27 mouse cellular contexts compared by ENCODE assay signal in genomic region chr4:125512434-125512833, GRCm38 (mm10). TPM values are rescaled to one million over a fixed set of nuclear protein-coding genes. Genes with fewer than 3 reads are reported as not detected.
"Had no signal": no experiment of that assay in that cellular context is flagged by ENCODE, and none has a peak within 500 bp of the region (broad histone marks: within the 10 kb centered on the region; RNA-seq: fewer than 3 reads in every experiment).

No protein-coding gene starts in this region.

- DNase-seq: forebrain, postnatal 0 days; gastrocnemius, postnatal 14 days; gastrocnemius, postnatal 36 days; heart, adult 11 months; heart, adult 2 months; heart, postnatal 14 days; heart, postnatal 36 days; kidney, adult 11 months; kidney, adult 2 months; kidney, adult 9 months; kidney, postnatal 14 days; kidney, postnatal 36 days; layer of hippocampus, adult 9-11 months; layer of hippocampus, postnatal 36 days had no signal

- H3K9ac ChIP-seq: forebrain, postnatal 0 days; heart, embryonic 13.5 days; heart, embryonic 15.5 days; hindbrain, embryonic 12.5 days; hindbrain, embryonic 14.5 days; kidney, embryonic 15.5 days; limb, embryonic 12.5 days; liver, embryonic 12.5 days had no signal

- H3K4me3 ChIP-seq: heart, adult 2 months; heart, embryonic 13.5 days; heart, embryonic 15.5 days; hindbrain, embryonic 12.5 days; kidney, embryonic 15.5 days; limb, embryonic 12.5 days; liver, embryonic 12.5 days had no signal

- ATAC-seq: forebrain, postnatal 0 days; hindbrain, embryonic 16.5 days; intestine, embryonic 16.5 days; liver, embryonic 12.5 days had no signal

- H3K36me3 ChIP-seq: heart, embryonic 13.5 days; heart, embryonic 15.5 days; hindbrain, embryonic 12.5 days; kidney, embryonic 15.5 days; limb, embryonic 12.5 days; liver, embryonic 12.5 days had no signal

- H3K4me1 ChIP-seq: heart, embryonic 13.5 days; heart, embryonic 15.5 days; kidney, embryonic 15.5 days; limb, embryonic 12.5 days; liver, embryonic 12.5 days had no signal

- H3K4me2 ChIP-seq: heart, embryonic 11.5 days; heart, embryonic 13.5 days; heart, embryonic 15.5 days; hindbrain, embryonic 12.5 days; hindbrain, embryonic 14.5 days; kidney, embryonic 15.5 days; limb, embryonic 12.5 days; liver, embryonic 12.5 days had no signal

- H3K27ac ChIP-seq: heart, adult 2 months; heart, embryonic 13.5 days; heart, embryonic 15.5 days; hindbrain, embryonic 12.5 days; hindbrain, embryonic 14.5 days; kidney, embryonic 15.5 days; kidney, postnatal 0 days; limb, embryonic 12.5 days; liver, embryonic 12.5 days had no signal

- H3K27me3 ChIP-seq: hindbrain, embryonic 12.5 days; liver, embryonic 12.5 days had no signal

- H3K9me3 ChIP-seq: heart, embryonic 13.5 days; heart, embryonic 15.5 days; hindbrain, embryonic 12.5 days; kidney, embryonic 15.5 days; limb, embryonic 12.5 days; liver, embryonic 12.5 days had no signal

RNA-seq across cellular contexts. Expression of gene Grik3, which starts 21.9 kb away (rescaled TPM):
- total RNA-seq: hematopoietic stem cell, adult 5-6 weeks; liver, adult 2 months had no signal
- polyA plus RNA-seq: limb, embryonic 12.5 days; liver, embryonic 12.5 days had no signal
